Mouse (Mus musculus) liver, postnatal 0 days (tissue): ENCODE data around the gene Zfhx3.

ENCODE experiments used
- CTCF ChIP-seq: sonication (generic); IDR thresholded peaks from 2 replicates; pipeline ENCODE4 v1.5.1; 2016; ENCODE audit warnings: antibody characterized with exemption, low read depth
- EP300 ChIP-seq: IDR thresholded peaks from 2 replicates; pipeline ENCODE4 v1.6.1; 2016; ENCODE audit warnings: antibody characterized with exemption, low read depth, mild to moderate bottlenecking

- no peak for TF ChIP-seq CTCF
- TF ChIP-seq EP300, result no peak
Measured at GRCm38 (mm10) chr8:108984904-108985303, 1042.5 kb downstream of the Zfhx3 start.
